Mouse (Mus musculus) kidney, adult 2 months (tissue): ENCODE measurements at regions not wholly inside any gene's neighbourhood (a gene's known extent, or its start where the extent isn't known, plus 50 kb on each side); places are given as distances from the start of the nearest gene placed in this dataset.

Experiments used
- DNase-seq: peaks from one replicate; pipeline ENCODE4 v3.0.0; 2021
- H3K27ac ChIP-seq: fragments of 200-500 bp; 2 replicates; pipeline ENCODE4 v1.5.1; 2012; ENCODE audit warnings: low read depth, low read length, control low read depth, inconsistent platforms; ENCODE audit not compliant: insufficient read depth
- H3K27me3 ChIP-seq: fragments of 200-500 bp; replicated peaks from 2 replicates; pipeline ENCODE4 v1.6.1; 2012; ENCODE audit warnings: mild to moderate bottlenecking, moderate library complexity, low read length, inconsistent platforms; ENCODE audit not compliant: control insufficient read depth, insufficient read depth
- H3K36me3 ChIP-seq: fragments of 200-500 bp; 2 replicates; pipeline ENCODE4 v1.6.1; 2012; ENCODE audit warnings: mild to moderate bottlenecking, moderate library complexity, low read length, inconsistent platforms; ENCODE audit not compliant: control insufficient read depth, insufficient read depth
- H3K4me1 ChIP-seq: fragments of 200-500 bp; 2 replicates; pipeline ENCODE4 v1.6.1; 2011; ENCODE audit warnings: low read length; ENCODE audit not compliant: control insufficient read depth, insufficient read depth
- H3K4me3 ChIP-seq: fragments of 200-500 bp; 2 replicates; pipeline ENCODE4 v1.5.1; 2011; ENCODE audit warnings: mild to moderate bottlenecking, low read depth, low read length, control low read depth; ENCODE audit not compliant: insufficient read depth
- CTCF ChIP-seq: fragments of 200-500 bp; conservative IDR thresholded peaks from 2 replicates; pipeline ENCODE4 v1.5.1; 2011; ENCODE audit warnings: low read depth, mild to moderate bottlenecking, control low read depth, low read length, moderate library complexity, mixed read lengths; ENCODE audit not compliant: insufficient read depth, insufficient read length
- POLR2A ChIP-seq: fragments of 200-500 bp; IDR thresholded peaks from one replicate; pipeline ENCODE4 v1.6.1; 2011; ENCODE audit warnings: low read depth, low read length, control low read depth
- WGBS: fragments of 180-500 bp; shearing (Covaris S2); methylation state at CpG from one replicate; pipeline ENCODE4 v1.1.7; 2018; 5-methylcytosine and 5-hydroxymethylcytosine counted together

- no peak for DNase-seq
- TF ChIP-seq POLR2A (no peak), CTCF (no peak)
- WGBS: 84% methylated on average over 3 of the region's 3 CpGs
- H3K4me3 ChIP-seq: no peak overlapping the region
- no peaks in the 10 kb centered on the region for H3K36me3 ChIP-seq
- no peak overlapping the region for H3K27ac ChIP-seq
- no peaks in the 10 kb centered on the region for H3K4me1 ChIP-seq
- no peaks in the 10 kb centered on the region for H3K27me3 ChIP-seq
Observed at GRCm38 (mm10) chr1:50665139-50665538, 235.3 kb upstream of the Tmeff2 start.

DNA sequence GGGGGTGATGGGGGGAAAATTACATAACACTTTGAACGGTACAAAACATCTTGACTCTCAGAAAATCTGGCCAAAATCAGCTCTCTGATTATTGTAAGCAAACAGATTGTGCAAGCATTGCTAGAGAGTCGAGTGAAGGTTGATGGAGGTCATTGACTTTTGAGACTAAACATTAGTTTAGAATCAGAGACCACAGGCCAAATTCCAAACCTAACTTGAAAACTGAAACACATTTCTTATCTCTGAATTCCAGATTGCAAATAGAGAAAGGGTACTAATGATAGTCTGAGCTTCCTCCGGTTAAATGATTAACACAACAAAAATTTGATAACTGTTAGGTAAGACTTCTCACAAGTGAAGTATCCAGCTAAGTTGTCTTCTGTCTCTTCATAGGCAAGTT, 217.5 kb upstream of the Tmeff2 start:
- Histone ChIP-seq H3K4me1 (no peaks in the 10 kb centered on the region), H3K36me3 (no peaks in the 10 kb centered on the region), H3K4me3 (no peak overlapping the region), H3K27me3 (no peaks in the 10 kb centered on the region), H3K27ac (no peak overlapping the region)
- TF ChIP-seq POLR2A: no peak
- TF ChIP-seq CTCF: no peak
- 73% methylated on average over 3 of the region's 3 CpGs for WGBS
- DNase-seq: peak; percentile 0

- Histone ChIP-seq H3K4me3 (no peak overlapping the region), H3K36me3 (no peaks in the 10 kb centered on the region), H3K27me3 (no peaks in the 10 kb centered on the region), H3K4me1 (no peaks in the 10 kb centered on the region), H3K27ac (no peak overlapping the region)
- 57% methylated on average over 2 of the region's 2 CpGs for WGBS
- TF ChIP-seq POLR2A: no peak
- TF ChIP-seq CTCF: no peak
- no peak for DNase-seq
Observed at GRCm38 (mm10) chr1:50685361-50685760, 215.1 kb upstream of the Tmeff2 start.

DNA sequence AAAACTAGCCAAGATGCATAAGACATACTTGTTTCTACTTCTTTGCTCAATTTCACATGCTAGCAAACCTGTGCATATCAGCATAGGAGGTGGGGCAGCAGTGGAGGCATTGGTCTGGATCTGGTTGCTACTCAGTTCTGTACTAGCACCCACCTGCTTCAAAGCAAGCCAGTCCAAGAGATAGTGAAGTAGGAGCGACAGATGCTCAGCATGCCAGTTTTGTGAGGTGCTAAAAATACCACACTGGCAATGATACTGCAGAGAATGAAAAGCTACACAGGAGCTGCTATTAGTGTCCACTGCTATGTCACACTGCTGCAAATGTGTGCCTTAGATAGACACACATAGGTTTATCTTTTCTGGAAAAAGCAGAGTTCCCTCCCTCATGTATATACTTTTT, 203.5 kb upstream of the Tmeff2 start:
- Histone ChIP-seq H3K4me3 (no peak overlapping the region), H3K27me3 (no peaks in the 10 kb centered on the region), H3K27ac (no peak overlapping the region), H3K4me1 (no peaks in the 10 kb centered on the region), H3K36me3 (no peaks in the 10 kb centered on the region)
- WGBS: 82% methylated on average over 1 of the region's 1 CpGs
- TF ChIP-seq POLR2A (no peak), CTCF (no peak)
- no peak for DNase-seq

- H3K4me1 ChIP-seq: no peaks in the 10 kb centered on the region
- TF ChIP-seq POLR2A: no peak
- TF ChIP-seq CTCF: no peak
- no peak overlapping the region for H3K27ac ChIP-seq
- no peaks in the 10 kb centered on the region for H3K27me3 ChIP-seq
- no peak overlapping the region for H3K4me3 ChIP-seq
- WGBS: 60% methylated on average over 7 of the region's 7 CpGs
- H3K36me3 ChIP-seq: no peaks in the 10 kb centered on the region
- DNase-seq: no peak
Observed at GRCm38 (mm10) chr1:50697333-50698216, 202.9 kb upstream of the Tmeff2 start.

DNA sequence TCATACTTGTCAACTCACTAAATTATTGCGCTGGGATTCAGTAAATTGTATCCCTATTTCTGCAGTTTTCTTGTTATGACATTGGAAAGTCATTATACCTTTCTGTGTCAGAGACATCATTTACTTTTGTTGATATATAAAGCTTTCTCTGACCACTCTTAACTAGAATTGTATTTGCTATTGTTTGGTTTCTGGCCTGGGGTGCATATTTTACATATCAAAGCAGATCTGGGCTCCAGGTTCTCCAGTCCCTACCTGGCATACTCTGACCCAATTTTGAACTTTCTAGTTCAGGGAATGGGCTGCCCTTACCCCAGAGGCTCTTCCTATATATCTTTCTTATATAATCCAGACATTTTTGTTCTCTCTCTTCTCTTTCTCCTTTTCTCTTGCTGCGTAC, 195.8 kb upstream of the Tmeff2 start:
- no peak for DNase-seq
- no peak for TF ChIP-seq POLR2A
- TF ChIP-seq CTCF: no peak
- no peak overlapping the region for H3K27ac ChIP-seq
- H3K36me3 ChIP-seq: no peaks in the 10 kb centered on the region
- no peaks in the 10 kb centered on the region for H3K4me1 ChIP-seq
- 90% methylated on average over 2 of the region's 2 CpGs for WGBS
- H3K4me3 ChIP-seq: no peak overlapping the region
- no peaks in the 10 kb centered on the region for H3K27me3 ChIP-seq

DNA sequence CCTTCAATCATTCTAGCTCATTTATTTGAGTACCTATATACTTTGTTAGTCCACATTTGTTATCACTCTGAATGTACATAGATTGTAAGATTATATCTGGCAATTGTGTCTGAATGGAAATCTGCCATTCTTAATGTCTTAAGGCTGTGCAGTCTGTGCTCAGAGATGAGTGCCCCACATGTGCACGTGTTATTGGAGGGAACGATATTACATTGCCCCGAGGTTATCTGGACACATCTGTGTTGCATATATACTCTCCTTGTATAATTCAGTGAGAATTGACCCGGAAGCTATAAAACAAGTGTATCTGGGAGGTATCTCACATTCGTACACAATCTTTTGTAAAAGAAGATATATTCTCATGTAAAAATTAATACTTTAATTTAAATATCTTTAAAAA, 155.4 kb upstream of the Tmeff2 start:
- TF ChIP-seq CTCF: no peak
- TF ChIP-seq POLR2A: no peak
- Histone ChIP-seq H3K4me1 (no peaks in the 10 kb centered on the region), H3K27me3 (no peaks in the 10 kb centered on the region), H3K4me3 (no peak overlapping the region), H3K27ac (no peak overlapping the region), H3K36me3 (no peaks in the 10 kb centered on the region)
- 77% methylated on average over 5 of the region's 5 CpGs for WGBS
- no peak for DNase-seq
